Mouse (Mus musculus) cerebellum, adult 2 months (tissue): ENCODE results near the gene Traf5.

Experiments used
- CTCF ChIP-seq: fragments of 200-500 bp; IDR thresholded peaks from 2 replicates; pipeline ENCODE4 v1.5.1; 2011; ENCODE audit warnings: low read depth, mild to moderate bottlenecking, control low read depth, low read length, moderate library complexity, borderline replicate concordance; ENCODE audit not compliant: insufficient read depth
- POLR2A ChIP-seq: fragments of 200-500 bp; IDR thresholded peaks from 2 replicates; pipeline ENCODE4 v1.6.1; 2011; ENCODE audit warnings: low read length, control low read depth, borderline replicate concordance; ENCODE audit not compliant: insufficient read depth

- TF ChIP-seq CTCF (no peak), POLR2A (no peak)
Measured at GRCm38 (mm10) chr1:191994476-191994875, 97.9 kb downstream of the Traf5 start.
